In genomic region chr11:98203931-98204421, GRCm38 (mm10) we compare ENCODE assay signal across 8 mouse cellular contexts. TPM values are rescaled to one million over a fixed set of nuclear protein-coding genes. Genes with fewer than 3 reads are reported as not detected.
DNase-seq lines count a peak whose midpoint lies in the region; ATAC-seq lines count a peak whose summit lies in the region.

No protein-coding gene starts in this region.

- WGBS in forebrain, embryonic 15.5 days = under 1% methylated on average over 16 of the region's 16 CpGs
- under 1% methylated on average over 16 of the region's 16 CpGs for WGBS in intestine, embryonic 15.5 days
- under 1% methylated on average over 16 of the region's 16 CpGs for WGBS in liver, embryonic 16.5 days (ENCODE audit: insufficient replicate concordance)
- WGBS in neural tube, embryonic 14.5 days = under 1% methylated on average over 16 of the region's 16 CpGs

- H3K4me1 ChIP-seq in forebrain, embryonic 15.5 days = peaks cover 34% of the 10 kb centered on the region
- peaks cover 4% of the 10 kb centered on the region; the same call in 1 of the 2 replicates for H3K4me1 ChIP-seq in intestine, embryonic 15.5 days (replicated peaks)
- peaks cover 13% of the 10 kb centered on the region for H3K4me1 ChIP-seq in liver, embryonic 16.5 days (ENCODE audit: control insufficient read depth, low read depth, low read length)
- H3K4me1 ChIP-seq in neural tube, embryonic 14.5 days (ENCODE audit: control insufficient read depth, insufficient read depth, low read length) = peaks cover 18% of the 10 kb centered on the region

- H3K27ac ChIP-seq in forebrain, embryonic 15.5 days (replicated peaks) = no peak overlapping the region
- H3K27ac ChIP-seq in intestine, embryonic 15.5 days = peak overlapping the region; percentile 100; the same call in 1 of the 2 replicates
- H3K27ac ChIP-seq in liver, embryonic 16.5 days (ENCODE audit: low read length) = peak overlapping the region; percentile 100
- H3K27ac ChIP-seq in neural tube, embryonic 14.5 days (ENCODE audit: low read depth, low read length) = no peak overlapping the region

- peak overlapping the region; percentile 97 for H3K4me3 ChIP-seq in forebrain, embryonic 15.5 days
- peak overlapping the region; percentile 78 for H3K4me3 ChIP-seq in intestine, embryonic 15.5 days (replicated peaks)
- H3K4me3 ChIP-seq in liver, embryonic 16.5 days (ENCODE audit: low read depth, low read length) = peak overlapping the region; percentile 99
- peak overlapping the region; percentile 94 for H3K4me3 ChIP-seq in neural tube, embryonic 14.5 days (ENCODE audit: low read depth, low read length)

- H3K9me3 ChIP-seq in forebrain, embryonic 15.5 days = no peaks in the 10 kb centered on the region
- no peaks in the 10 kb centered on the region for H3K9me3 ChIP-seq in intestine, embryonic 15.5 days
- no peaks in the 10 kb centered on the region for H3K9me3 ChIP-seq in liver, embryonic 16.5 days (replicated peaks; ENCODE audit: control insufficient read depth, low read length)
- H3K9me3 ChIP-seq in neural tube, embryonic 14.5 days (ENCODE audit: control insufficient read depth, low read length) = no peaks in the 10 kb centered on the region

- H3K4me2 ChIP-seq in forebrain, embryonic 15.5 days (replicated peaks) = peak overlapping the region; percentile 95
- H3K4me2 ChIP-seq in intestine, embryonic 15.5 days (replicated peaks) = peak overlapping the region; percentile 81
- peak overlapping the region; percentile 54 for H3K4me2 ChIP-seq in liver, embryonic 16.5 days (ENCODE audit: low read depth, low read length)
- H3K4me2 ChIP-seq in neural tube, embryonic 14.5 days (ENCODE audit: low read depth, low read length) = peak overlapping the region; percentile 92

- ATAC-seq in CD4-positive, CD25-positive, alpha-beta regulatory T cell, adult 4 months = no peak
- ATAC-seq in forebrain, embryonic 15.5 days (replicated peaks) = no peak
- ATAC-seq in intestine, embryonic 15.5 days = no peak
- ATAC-seq in liver, embryonic 16.5 days (ENCODE audit: low read depth) = no peak
- ATAC-seq in neural tube, embryonic 14.5 days (ENCODE audit: low read depth) = no peak

- H3K27me3 ChIP-seq in forebrain, embryonic 15.5 days = no peaks in the 10 kb centered on the region
- H3K27me3 ChIP-seq in intestine, embryonic 15.5 days (replicated peaks) = no peaks in the 10 kb centered on the region
- no peaks in the 10 kb centered on the region for H3K27me3 ChIP-seq in liver, embryonic 16.5 days (ENCODE audit: control insufficient read depth, insufficient read depth, low read depth, low read length)
- no peaks in the 10 kb centered on the region for H3K27me3 ChIP-seq in neural tube, embryonic 14.5 days (ENCODE audit: control insufficient read depth, insufficient read depth, low read length)

- peaks cover 1% of the 10 kb centered on the region for H3K36me3 ChIP-seq in forebrain, embryonic 15.5 days
- peaks cover 5% of the 10 kb centered on the region; the same call in 1 of the 2 replicates for H3K36me3 ChIP-seq in intestine, embryonic 15.5 days
- peaks cover 13% of the 10 kb centered on the region for H3K36me3 ChIP-seq in liver, embryonic 16.5 days (ENCODE audit: control insufficient read depth, insufficient read depth)
- peaks cover 4% of the 10 kb centered on the region; the same call in 1 of the 2 replicates for H3K36me3 ChIP-seq in neural tube, embryonic 14.5 days (ENCODE audit: control insufficient read depth, insufficient read depth, low read length)

- peak overlapping the region; percentile 99 for H3K9ac ChIP-seq in forebrain, embryonic 15.5 days (replicated peaks)
- H3K9ac ChIP-seq in intestine, embryonic 15.5 days = peak overlapping the region; percentile 99
- peak overlapping the region; percentile 100 for H3K9ac ChIP-seq in liver, embryonic 16.5 days (ENCODE audit: low read depth, low read length)
- peak overlapping the region; percentile 99 for H3K9ac ChIP-seq in neural tube, embryonic 14.5 days (replicated peaks; ENCODE audit: low read depth, low read length)

- peak; percentile 35 for DNase-seq in CD4-positive, CD25-positive, alpha-beta regulatory T cell, adult 2 months (ENCODE audit: low read depth, low spot score)
- DNase-seq in R1 (ENCODE audit: low read depth, low spot score) = peak; percentile 28
- DNase-seq in frontal cortex, postnatal 10 days (ENCODE audit: low spot score in 2 of 2) = no peak

RNA-seq across cellular contexts. Expression of gene Cdk12, which starts 1.1 kb away (rescaled TPM):
- polyA plus RNA-seq in CD4-positive, CD25-positive, alpha-beta regulatory T cell, adult 4 months (2017; shearing (Covaris generic)) = 10 to 100 TPM; 26.3 to 28.7 TPM
- 13.6 and 15.8 TPM in 2 replicates for polyA plus RNA-seq in forebrain, embryonic 15.5 days (2015; fragmentation: Nextera tagmentation; extraction: Ambion mirVana)
- 8.5 and 9.4 TPM in 2 replicates for polyA plus RNA-seq in intestine, embryonic 15.5 days (2015; fragmentation: Nextera tagmentation; extraction: Ambion mirVana)
- 5.5 and 5.7 TPM in 2 replicates for polyA plus RNA-seq in liver, embryonic 16.5 days (2015; fragmentation: Nextera tagmentation; extraction: Ambion mirVana)
- polyA plus RNA-seq in neural tube, embryonic 14.5 days (2014; fragmentation: Nextera tagmentation; extraction: Ambion mirVana) = 11.3 TPM in 2 replicates

RNA-seq across cellular contexts. Expression of gene Med1, which starts 10.9 kb away (rescaled TPM):
- polyA plus RNA-seq in CD4-positive, CD25-positive, alpha-beta regulatory T cell, adult 4 months (2017; shearing (Covaris generic)) = 100 to 1,000 TPM in 1 of 2 experiments, 10 to 100 TPM in 1; 97.7 to 127 TPM
- 70.0 and 75.0 TPM in 2 replicates for polyA plus RNA-seq in forebrain, embryonic 15.5 days (2015; fragmentation: Nextera tagmentation; extraction: Ambion mirVana)
- polyA plus RNA-seq in intestine, embryonic 15.5 days (2015; fragmentation: Nextera tagmentation; extraction: Ambion mirVana) = 53.6 and 63.0 TPM in 2 replicates
- 21.1 and 21.5 TPM in 2 replicates for polyA plus RNA-seq in liver, embryonic 16.5 days (2015; fragmentation: Nextera tagmentation; extraction: Ambion mirVana)
- polyA plus RNA-seq in neural tube, embryonic 14.5 days (2014; fragmentation: Nextera tagmentation; extraction: Ambion mirVana) = 56.7 and 61.1 TPM in 2 replicates

RNA-seq across cellular contexts. Expression of gene Fbxl20, which starts 53.8 kb away (rescaled TPM):
- polyA plus RNA-seq in CD4-positive, CD25-positive, alpha-beta regulatory T cell, adult 4 months (2017; shearing (Covaris generic)) = 1 to 10 TPM; 7.2 TPM
- polyA plus RNA-seq in forebrain, embryonic 15.5 days (2015; fragmentation: Nextera tagmentation; extraction: Ambion mirVana) = 38.4 and 42.0 TPM in 2 replicates
- polyA plus RNA-seq in intestine, embryonic 15.5 days (2015; fragmentation: Nextera tagmentation; extraction: Ambion mirVana) = 10.4 and 14.9 TPM in 2 replicates
- polyA plus RNA-seq in liver, embryonic 16.5 days (2015; fragmentation: Nextera tagmentation; extraction: Ambion mirVana) = 4.6 and 6.0 TPM in 2 replicates
- polyA plus RNA-seq in neural tube, embryonic 14.5 days (2014; fragmentation: Nextera tagmentation; extraction: Ambion mirVana) = 21.1 and 26.2 TPM in 2 replicates

Comparison
In these comparisons a context has a peak if more than half of its experiments do, and no peak if none do; other contexts are left out.
1. DNase-seq: peak in CD4-positive, CD25-positive, alpha-beta regulatory T cell, adult 2 months (single experiment) and R1 (single experiment); none in frontal cortex, postnatal 10 days (0 of 2).
2. H3K27ac ChIP-seq: peak in intestine, embryonic 15.5 days (single experiment) and liver, embryonic 16.5 days (single experiment); none in forebrain, embryonic 15.5 days (single experiment) and neural tube, embryonic 14.5 days (single experiment).
3. Peak in every context shown above with its lines, with median percentiles within 50 percentile points of each other: H3K4me2 ChIP-seq, H3K4me3 ChIP-seq and H3K9ac ChIP-seq.